Mouse (Mus musculus) midbrain, embryonic 12.5 days (tissue): ENCODE data around the gene Cdkal1. TPM values are rescaled to one million over a fixed set of nuclear protein-coding genes. Genes with fewer than 3 reads are reported as not detected.

ENCODE experiments used
- ATAC-seq: fragments of 200-750 bp; cut with Nextera tagmentation; 2 replicates; pipeline ENCODE4 v1.8.0; 2017; ENCODE audit warnings: low read depth, moderate TSS enrichment, moderate library complexity; ENCODE audit not compliant: low FRiP score
- H3K27ac ChIP-seq: fragments of 300-500 bp; sonication (generic); replicated peaks from 2 replicates; pipeline ENCODE4 v1.5.1; 2016; ENCODE audit warnings: mild to moderate bottlenecking
- H3K27me3 ChIP-seq: fragments of 300-500 bp; sonication (generic); 2 replicates; pipeline ENCODE4 v1.6.1; 2016; ENCODE audit warnings: mild to moderate bottlenecking
- H3K36me3 ChIP-seq: fragments of 300-500 bp; sonication (generic); 2 replicates; pipeline ENCODE4 v1.6.1; 2016
- H3K4me1 ChIP-seq: fragments of 300-500 bp; sonication (generic); 2 replicates; pipeline ENCODE4 v1.6.1; 2016
- H3K4me2 ChIP-seq: fragments of 300-500 bp; sonication (generic); replicated peaks from 2 replicates; pipeline ENCODE4 v1.6.1; 2016; ENCODE audit warnings: mild to moderate bottlenecking, moderate library complexity
- H3K4me3 ChIP-seq: fragments of 300-500 bp; sonication (generic); 2 replicates; pipeline ENCODE4 v1.5.1; 2016; ENCODE audit warnings: mild to moderate bottlenecking
- H3K9ac ChIP-seq: fragments of 300-500 bp; sonication (generic); replicated peaks from 2 replicates; pipeline ENCODE4 v1.6.1; 2016; ENCODE audit warnings: mild to moderate bottlenecking, moderate library complexity
- H3K9me3 ChIP-seq: fragments of 300-500 bp; sonication (generic); 2 replicates; pipeline ENCODE4 v1.6.1; 2016; ENCODE audit warnings: mild to moderate bottlenecking
- WGBS: fragments of 180-500 bp; shearing (Covaris S2); methylation state at CpG from one replicate; pipeline ENCODE4 v1.1.7; 2016; 5-methylcytosine and 5-hydroxymethylcytosine counted together
- polyA plus RNA-seq: library from polyadenylated mRNA; unstranded; fragments of >200 nt; fragmentation: Nextera tagmentation; extraction: Ambion mirVana; gene quantifications from 2 replicates; pipeline ENCODE4 v1.2.1, GENCODE M21; 2016

Gene Cdkal1
- polyA plus RNA-seq, 1 experiment from 2014 or later, result 33.3 TPM

DNA sequence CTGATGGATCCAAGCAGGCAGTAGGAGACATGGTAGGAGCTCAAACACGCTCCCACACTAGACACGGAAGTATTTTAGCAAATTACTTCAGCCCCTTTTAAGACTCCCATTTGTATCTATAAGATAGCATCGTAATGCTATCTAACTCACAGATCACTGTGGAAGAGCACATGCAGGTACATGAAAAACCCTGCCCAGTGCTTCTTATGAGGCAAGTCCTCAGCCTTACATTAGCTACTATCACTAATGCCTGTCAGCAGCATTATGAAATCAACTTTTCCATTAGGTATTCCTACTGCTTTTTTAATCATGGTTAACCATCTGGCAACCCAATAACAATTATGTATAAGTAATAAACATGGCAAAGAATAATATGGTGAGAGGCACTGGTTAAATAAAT, 47.5 kb downstream of the Cdkal1 start:
- no peak overlapping the region for H3K4me3 ChIP-seq
- H3K4me2 ChIP-seq, result no peak overlapping the region
- 0 out of 2 replicates have a peak, but pooled peaks cover 3% of the 10 kb centered on the region for H3K4me1 ChIP-seq
- H3K9me3 ChIP-seq, result no peaks in the 10 kb centered on the region
- H3K27ac ChIP-seq, result no peak overlapping the region
- 94% methylated on average over 3 of the region's 3 CpGs for WGBS
- H3K36me3 ChIP-seq, result no peaks in the 10 kb centered on the region
- H3K9ac ChIP-seq, result no peak overlapping the region
- no peaks in the 10 kb centered on the region for H3K27me3 ChIP-seq
- ATAC-seq, result no peak

DNA sequence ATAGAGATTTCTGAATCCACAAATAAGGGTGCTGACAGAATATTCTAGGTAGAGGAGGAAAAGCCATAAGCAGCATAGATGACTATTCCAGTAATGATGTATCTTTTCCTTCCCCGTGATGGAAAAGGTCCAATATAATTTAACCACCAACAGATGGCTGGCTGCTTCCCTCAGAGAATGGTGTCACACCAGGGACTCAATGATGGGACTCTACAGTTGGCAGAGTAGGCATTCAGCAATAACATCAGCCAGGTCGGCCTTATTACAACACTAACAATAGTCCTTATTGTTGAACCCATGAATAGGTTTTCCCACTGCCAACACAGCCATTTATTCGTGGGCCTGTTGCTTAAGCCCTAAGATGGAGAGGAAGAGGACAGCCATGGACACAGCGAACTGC, 48.6 kb downstream of the Cdkal1 start:
- no peak overlapping the region for H3K9ac ChIP-seq
- no peaks in the 10 kb centered on the region for H3K27me3 ChIP-seq
- no peak overlapping the region for H3K4me2 ChIP-seq

DNA sequence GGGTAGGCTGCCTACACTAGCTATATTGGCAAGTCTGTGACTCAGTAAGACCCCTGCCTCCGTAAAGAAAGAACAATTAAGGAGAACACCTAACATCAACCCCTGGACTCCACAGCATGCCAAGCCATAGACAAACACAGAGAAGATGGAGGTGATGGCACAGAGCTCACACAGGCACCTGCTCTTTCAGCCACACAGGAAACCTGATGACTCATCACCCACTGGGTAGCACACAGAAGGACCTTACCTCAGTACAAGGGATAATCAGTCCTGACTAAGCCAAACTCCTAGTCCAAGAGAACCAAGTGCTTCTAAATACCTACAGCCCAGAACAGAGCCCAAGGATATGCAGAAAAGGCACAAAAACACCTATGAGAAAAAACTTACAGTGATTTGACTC, 50.2 kb downstream of the Cdkal1 start:
- no peaks in the 10 kb centered on the region for H3K9me3 ChIP-seq

More for the DNA sequence above, 48.6 kb downstream of the Cdkal1 start:
- Histone ChIP-seq H3K4me3 (no peak overlapping the region), H3K9me3 (no peaks in the 10 kb centered on the region), H3K27ac (no peak overlapping the region), H3K4me1 (0 out of 2 replicates have a peak, but pooled peaks cover 3% of the 10 kb centered on the region), H3K36me3 (no peaks in the 10 kb centered on the region)
- 57% methylated on average over 4 of the region's 4 CpGs for whole genome bisulfite sequencing
- ATAC-seq, result no peak

DNA sequence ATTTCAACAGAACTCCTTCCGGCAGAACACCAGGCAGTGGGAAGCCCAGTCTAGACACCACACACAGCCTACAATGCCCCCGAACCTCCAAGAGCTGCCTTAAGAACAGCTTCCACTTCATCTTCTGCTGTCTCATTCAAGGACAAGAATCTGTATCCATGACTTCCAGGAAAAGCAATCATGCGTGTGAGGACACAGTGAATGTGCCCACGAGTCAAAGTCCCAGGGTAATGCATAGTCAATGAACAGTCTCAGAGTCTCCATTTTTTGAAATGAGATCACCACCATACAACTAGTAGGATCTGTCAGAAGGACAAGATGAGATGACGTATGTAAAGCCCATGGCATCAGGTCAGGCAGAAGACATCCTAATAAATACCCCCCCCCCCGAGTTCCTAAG, 51.4 kb downstream of the Cdkal1 start:
- Histone ChIP-seq H3K9me3 (no peaks in the 10 kb centered on the region), H3K4me1 (no peaks in the 10 kb centered on the region), H3K4me3 (no peak overlapping the region), H3K4me2 (no peak overlapping the region), H3K36me3 (no peaks in the 10 kb centered on the region), H3K27me3 (no peaks in the 10 kb centered on the region), H3K9ac (no peak overlapping the region), H3K27ac (no peak overlapping the region)
- no peak for ATAC-seq
- 74% methylated on average over 6 of the region's 6 CpGs for WGBS

More for the DNA sequence above, 50.2 kb downstream of the Cdkal1 start:
- Histone ChIP-seq H3K36me3 (no peaks in the 10 kb centered on the region), H3K27me3 (no peaks in the 10 kb centered on the region), H3K9ac (no peak overlapping the region), H3K4me1 (0 out of 2 replicates have a peak, but pooled peaks cover 3% of the 10 kb centered on the region), H3K4me2 (no peak overlapping the region), H3K27ac (no peak overlapping the region), H3K4me3 (no peak overlapping the region)
- no peak for ATAC-seq
- WGBS, result 93% methylated on average over 1 of the region's 1 CpGs

DNA sequence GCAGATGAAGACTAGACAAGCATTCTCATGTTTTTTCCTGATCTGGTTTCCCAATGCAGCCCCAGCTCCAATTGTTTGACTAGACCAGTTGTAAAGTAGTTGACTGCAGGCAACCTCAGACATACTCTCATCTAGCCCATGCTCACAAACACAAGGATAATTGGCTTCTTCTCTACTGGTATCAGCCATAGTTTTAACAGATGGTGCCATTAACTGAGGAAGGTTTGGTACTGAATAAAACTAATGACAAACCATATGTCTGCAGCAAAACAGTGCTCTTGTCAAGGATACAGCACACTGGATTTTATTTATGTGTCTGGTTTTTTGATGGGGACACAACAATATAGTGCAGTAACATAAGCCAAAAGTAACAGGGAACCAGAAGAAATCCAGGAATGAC, 52.8 kb downstream of the Cdkal1 start:
- H3K27me3 ChIP-seq, result no peaks in the 10 kb centered on the region
- no peaks in the 10 kb centered on the region for H3K9me3 ChIP-seq
- no peak overlapping the region for H3K4me2 ChIP-seq
- no peak for ATAC-seq
- H3K9ac ChIP-seq, result no peak overlapping the region
- H3K4me1 ChIP-seq, result no peaks in the 10 kb centered on the region
- H3K4me3 ChIP-seq, result no peak overlapping the region
- no peaks in the 10 kb centered on the region for H3K36me3 ChIP-seq
- no peak overlapping the region for H3K27ac ChIP-seq

DNA sequence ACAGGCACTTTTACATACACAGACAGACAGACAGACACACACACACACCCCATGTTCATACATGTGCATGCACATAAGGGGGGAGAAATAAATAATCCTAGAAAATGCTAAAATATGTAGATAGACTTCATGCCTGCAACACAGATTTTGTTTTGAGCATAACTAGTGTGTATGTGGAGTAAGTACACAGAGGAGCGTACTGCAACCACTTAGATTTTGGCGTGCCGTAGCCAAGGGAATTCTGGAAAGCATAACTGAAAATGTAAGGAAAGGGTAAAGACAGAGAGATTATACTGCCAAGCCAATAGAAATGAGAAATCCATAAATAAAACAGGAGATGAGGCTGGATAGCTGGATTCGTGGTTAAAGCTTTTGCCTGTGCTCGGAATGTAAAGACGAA, 55.4 kb downstream of the Cdkal1 start:
- no peak for ATAC-seq
- Histone ChIP-seq H3K27ac (no peak overlapping the region), H3K27me3 (no peaks in the 10 kb centered on the region), H3K9ac (no peak overlapping the region), H3K4me1 (no peaks in the 10 kb centered on the region), H3K4me2 (no peak overlapping the region), H3K36me3 (no peaks in the 10 kb centered on the region), H3K9me3 (no peaks in the 10 kb centered on the region), H3K4me3 (no peak overlapping the region)
- WGBS, result 93% methylated on average over 6 of the region's 6 CpGs

DNA sequence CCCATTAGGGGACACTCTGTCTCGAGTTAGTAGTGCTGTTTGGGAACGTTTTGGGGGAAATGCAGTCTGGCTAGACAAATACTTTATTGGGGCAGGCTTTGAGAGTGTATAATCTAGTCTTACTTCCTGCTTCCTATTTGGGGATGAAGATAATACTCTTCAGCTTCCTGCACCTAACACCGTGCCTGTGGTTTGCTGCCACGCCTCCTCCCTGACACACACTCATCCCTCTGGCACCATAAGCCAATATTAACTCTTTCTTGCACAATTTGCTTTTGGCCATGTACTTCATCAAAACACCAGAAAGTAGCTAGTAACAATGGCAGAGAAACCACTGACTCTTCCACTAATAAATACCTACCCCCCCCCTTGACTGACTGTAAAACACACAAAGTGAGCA, 63.4 kb downstream of the Cdkal1 start:
- 73% methylated on average over 4 of the region's 4 CpGs for WGBS
- no peak overlapping the region for H3K4me3 ChIP-seq
- H3K4me2 ChIP-seq, result no peak overlapping the region
- H3K9me3 ChIP-seq, result no peaks in the 10 kb centered on the region
- no peaks in the 10 kb centered on the region for H3K36me3 ChIP-seq
- no peaks in the 10 kb centered on the region for H3K4me1 ChIP-seq
- ATAC-seq, result no peak
- no peak overlapping the region for H3K27ac ChIP-seq
- H3K27me3 ChIP-seq, result no peaks in the 10 kb centered on the region
- no peak overlapping the region for H3K9ac ChIP-seq

DNA sequence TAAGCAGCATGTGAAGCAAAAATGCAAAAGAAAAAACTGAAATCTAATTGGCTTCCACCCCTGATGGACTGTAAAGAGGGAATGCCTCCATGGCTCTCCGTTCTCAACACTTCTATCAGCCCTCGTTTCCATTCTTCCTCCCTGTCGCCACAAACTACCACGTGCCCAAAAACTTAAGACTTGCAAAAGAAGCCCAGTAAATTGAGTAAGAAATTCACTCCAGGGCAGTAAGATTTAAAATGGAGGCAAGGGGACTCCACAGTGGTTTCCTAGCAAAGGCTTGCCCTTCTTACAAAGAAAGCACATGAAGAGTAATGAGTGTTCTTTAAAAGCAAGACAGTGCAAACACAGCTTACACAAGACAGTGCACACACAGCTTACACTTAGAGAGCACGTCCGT, 64.0 kb downstream of the Cdkal1 start:
- no peaks in the 10 kb centered on the region for H3K4me1 ChIP-seq
- no peak overlapping the region for H3K9ac ChIP-seq
- H3K27me3 ChIP-seq, result no peaks in the 10 kb centered on the region
- H3K4me2 ChIP-seq, result no peak overlapping the region
- H3K9me3 ChIP-seq, result no peaks in the 10 kb centered on the region
- WGBS, result 83% methylated on average over 6 of the region's 6 CpGs
- no peaks in the 10 kb centered on the region for H3K36me3 ChIP-seq
- no peak for ATAC-seq
- H3K27ac ChIP-seq, result no peak overlapping the region
- H3K4me3 ChIP-seq, result no peak overlapping the region

DNA sequence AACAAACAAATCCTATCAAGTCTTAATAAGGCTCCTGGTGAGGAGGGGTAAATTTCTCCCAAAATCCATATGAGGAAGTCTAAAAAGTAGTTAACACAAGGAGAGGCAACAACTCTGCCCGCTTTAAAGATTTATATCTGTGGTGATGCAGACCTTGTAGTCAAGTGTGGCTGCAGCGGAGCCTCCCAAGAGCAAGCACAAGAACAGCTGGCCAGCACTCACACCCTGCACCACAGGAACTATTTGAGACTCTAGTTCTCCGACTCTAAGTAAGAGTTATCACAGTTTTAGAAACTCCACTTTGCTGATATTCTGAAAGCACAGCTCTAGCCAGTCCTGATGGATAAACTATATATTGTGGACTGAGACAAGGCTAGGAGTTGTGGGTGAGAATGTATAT, 68.5 kb downstream of the Cdkal1 start:
- ATAC-seq, result no peak
- no peak overlapping the region for H3K27ac ChIP-seq
- no peaks in the 10 kb centered on the region for H3K4me1 ChIP-seq
- H3K9ac ChIP-seq, result no peak overlapping the region
- H3K9me3 ChIP-seq, result no peaks in the 10 kb centered on the region
- H3K36me3 ChIP-seq, result no peaks in the 10 kb centered on the region
- WGBS, result 83% methylated on average over 3 of the region's 3 CpGs
- H3K4me2 ChIP-seq, result no peak overlapping the region
- no peaks in the 10 kb centered on the region for H3K27me3 ChIP-seq
- H3K4me3 ChIP-seq, result no peak overlapping the region

DNA sequence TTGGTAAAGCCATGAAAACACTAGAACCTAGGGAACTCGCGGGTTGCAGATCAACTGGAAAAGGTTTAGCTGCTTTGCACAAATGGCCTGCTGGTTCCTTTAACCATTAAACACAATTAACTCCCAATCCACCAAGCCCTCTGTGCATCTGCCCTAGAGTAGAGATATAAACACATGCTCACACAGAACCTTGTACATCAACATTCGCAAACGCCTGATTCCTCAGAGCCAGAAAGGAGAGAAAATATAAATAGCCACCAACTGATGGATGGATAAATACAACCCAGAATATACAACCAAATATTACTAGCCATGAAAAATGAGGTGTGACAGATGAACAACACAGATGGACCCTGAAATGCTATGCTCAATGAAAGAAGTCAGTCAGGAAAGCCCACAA, 70.6 kb downstream of the Cdkal1 start:
- 95% methylated on average over 4 of the region's 4 CpGs for WGBS
- H3K27ac ChIP-seq, result no peak overlapping the region
- no peaks in the 10 kb centered on the region for H3K9me3 ChIP-seq
- H3K9ac ChIP-seq, result no peak overlapping the region
- H3K4me3 ChIP-seq, result no peak overlapping the region
- no peaks in the 10 kb centered on the region for H3K36me3 ChIP-seq
- H3K4me2 ChIP-seq, result no peak overlapping the region
- ATAC-seq, result no peak
- no peaks in the 10 kb centered on the region for H3K27me3 ChIP-seq
- H3K4me1 ChIP-seq, result 0 out of 2 replicates have a peak, but pooled peaks cover 4% of the 10 kb centered on the region

DNA sequence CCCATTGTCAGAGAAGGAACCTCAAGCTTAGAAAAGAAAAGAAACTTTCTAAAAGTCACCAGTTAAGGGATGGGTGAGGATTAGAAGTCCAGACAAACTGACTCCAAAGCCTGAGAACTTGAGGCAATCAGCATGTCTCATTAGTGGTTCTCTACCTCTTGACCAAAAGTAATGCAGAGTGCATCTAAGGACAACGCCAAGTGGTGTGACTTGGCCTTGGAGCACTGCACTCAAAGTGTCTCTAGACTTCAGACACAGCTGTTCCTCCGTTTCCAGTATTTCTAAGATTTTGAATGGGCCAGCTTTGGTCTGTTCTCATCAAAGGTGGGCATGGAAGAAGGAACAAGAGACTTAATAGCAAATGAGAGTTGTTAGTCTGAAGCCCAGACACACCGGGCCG, 74.1 kb downstream of the Cdkal1 start:
- Histone ChIP-seq H3K9me3 (no peaks in the 10 kb centered on the region), H3K27me3 (no peaks in the 10 kb centered on the region), H3K9ac (no peak overlapping the region), H3K4me3 (no peak overlapping the region), H3K27ac (no peak overlapping the region), H3K4me2 (no peak overlapping the region), H3K36me3 (no peaks in the 10 kb centered on the region), H3K4me1 (0 out of 2 replicates have a peak, but pooled peaks cover 4% of the 10 kb centered on the region)
- no peak for ATAC-seq
- 89% methylated on average over 4 of the region's 4 CpGs for WGBS

DNA sequence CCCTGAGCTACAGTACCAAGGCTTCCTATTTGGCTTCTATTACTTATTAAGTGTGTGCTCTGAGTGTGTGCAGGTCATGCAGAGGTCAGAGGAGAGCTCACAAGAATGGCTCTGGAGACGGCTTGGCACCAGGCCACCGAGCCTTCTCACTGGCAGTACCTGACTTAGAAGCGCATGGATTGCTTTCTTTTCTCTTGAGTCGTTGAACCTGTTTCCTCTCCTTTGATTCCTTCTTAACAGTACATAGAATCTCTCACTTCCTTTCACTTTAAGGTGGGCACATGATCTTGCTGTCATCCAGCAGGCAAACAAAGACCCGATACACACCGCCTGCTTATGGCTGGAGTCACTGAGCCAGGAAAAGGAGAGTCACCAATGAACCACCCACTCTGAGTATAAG, 74.8 kb downstream of the Cdkal1 start:
- Histone ChIP-seq H3K27me3 (no peaks in the 10 kb centered on the region), H3K9me3 (no peaks in the 10 kb centered on the region), H3K9ac (no peak overlapping the region), H3K4me3 (no peak overlapping the region), H3K4me2 (no peak overlapping the region), H3K27ac (no peak overlapping the region), H3K4me1 (0 out of 2 replicates have a peak, but pooled peaks cover 4% of the 10 kb centered on the region), H3K36me3 (no peaks in the 10 kb centered on the region)
- 75% methylated on average over 6 of the region's 6 CpGs for WGBS
- no peak for ATAC-seq

DNA sequence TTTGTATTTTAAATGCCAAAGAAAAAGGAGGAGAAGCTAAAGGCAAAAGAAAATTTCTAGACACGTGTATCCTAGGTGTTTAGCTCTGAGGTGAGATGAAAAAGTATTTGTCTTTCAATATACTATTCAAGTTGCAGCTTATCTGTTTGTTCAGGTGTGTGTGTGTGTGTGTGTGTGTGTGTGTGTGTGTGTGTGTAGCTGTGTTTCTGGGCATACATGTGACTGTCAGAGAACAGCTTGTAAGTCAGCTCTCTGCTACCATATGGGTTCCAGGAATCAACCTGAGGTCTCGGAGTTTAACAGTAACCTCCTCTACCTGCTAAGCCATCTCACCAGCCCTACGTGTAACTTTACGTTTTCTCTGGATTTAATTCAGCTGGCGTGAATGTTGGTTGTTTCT, 76.0 kb downstream of the Cdkal1 start:
- Histone ChIP-seq H3K4me2 (no peak overlapping the region), H3K27ac (no peak overlapping the region), H3K4me3 (no peak overlapping the region), H3K27me3 (no peaks in the 10 kb centered on the region), H3K4me1 (0 out of 2 replicates have a peak, but pooled peaks cover 4% of the 10 kb centered on the region), H3K9me3 (no peaks in the 10 kb centered on the region), H3K36me3 (no peaks in the 10 kb centered on the region), H3K9ac (no peak overlapping the region)
- WGBS, result 90% methylated on average over 5 of the region's 5 CpGs
- ATAC-seq, result no peak
